Mouse (Mus musculus): ENCODE measurements at regions not wholly inside any gene's neighbourhood (a gene's known extent, or its start where the extent isn't known, plus 50 kb on each side); places are given as distances from the start of the nearest gene placed in this dataset.

GRCm38 (mm10) chr4:33599966-33600365 is 289.9 kb downstream of the Rngtt start:
- Histone ChIP-seq H3K27me3 (peaks cover 24% of the 10 kb centered on the region), H3K4me2 (replicated peaks) (no peak overlapping the region), H3K27ac (no peak overlapping the region), H3K4me3 (replicated peaks) (no peak overlapping the region), H3K4me1 (replicated peaks) (peaks cover 17% of the 10 kb centered on the region), H3K9me3 (no peaks in the 10 kb centered on the region; the same call in 1 of the 2 replicates), H3K9ac (replicated peaks) (no peak overlapping the region), H3K36me3 (no peaks in the 10 kb centered on the region)
- ATAC-seq, result no peak
- WGBS, result 50% methylated on average over 1 of the region's 1 CpGs

- WGBS, result 56% methylated on average over 6 of the region's 6 CpGs
Observed at GRCm38 (mm10) chr4:33600805-33601204, 290.7 kb downstream of the Rngtt start.

GRCm38 (mm10) chr4:33604636-33605035 is 294.5 kb downstream of the Rngtt start:
- ATAC-seq, result no peak
- H3K4me3 ChIP-seq (replicated peaks), result no peak overlapping the region
- H3K9me3 ChIP-seq, result no peaks in the 10 kb centered on the region; the same call in 1 of the 2 replicates
- WGBS, result 92% methylated on average over 5 of the region's 5 CpGs
- no peak overlapping the region for H3K27ac ChIP-seq
- no peak overlapping the region for H3K9ac ChIP-seq (replicated peaks)
- no peaks in the 10 kb centered on the region for H3K36me3 ChIP-seq
- H3K27me3 ChIP-seq, result peaks cover 7% of the 10 kb centered on the region
- peaks cover 8% of the 10 kb centered on the region for H3K4me1 ChIP-seq (replicated peaks)
- no peak overlapping the region for H3K4me2 ChIP-seq (replicated peaks)

More at GRCm38 (mm10) chr4:33600805-33601204, 290.7 kb downstream of the Rngtt start:
- H3K9me3 ChIP-seq, result no peaks in the 10 kb centered on the region; the same call in 1 of the 2 replicates
- no peak overlapping the region for H3K4me3 ChIP-seq (replicated peaks)
- peaks cover 23% of the 10 kb centered on the region for H3K27me3 ChIP-seq
- H3K4me2 ChIP-seq (replicated peaks), result no peak overlapping the region
- H3K27ac ChIP-seq, result no peak overlapping the region
- no peak for ATAC-seq
- H3K36me3 ChIP-seq, result no peaks in the 10 kb centered on the region
- H3K4me1 ChIP-seq (replicated peaks), result peaks cover 9% of the 10 kb centered on the region
- no peak overlapping the region for H3K9ac ChIP-seq (replicated peaks)

DNA sequence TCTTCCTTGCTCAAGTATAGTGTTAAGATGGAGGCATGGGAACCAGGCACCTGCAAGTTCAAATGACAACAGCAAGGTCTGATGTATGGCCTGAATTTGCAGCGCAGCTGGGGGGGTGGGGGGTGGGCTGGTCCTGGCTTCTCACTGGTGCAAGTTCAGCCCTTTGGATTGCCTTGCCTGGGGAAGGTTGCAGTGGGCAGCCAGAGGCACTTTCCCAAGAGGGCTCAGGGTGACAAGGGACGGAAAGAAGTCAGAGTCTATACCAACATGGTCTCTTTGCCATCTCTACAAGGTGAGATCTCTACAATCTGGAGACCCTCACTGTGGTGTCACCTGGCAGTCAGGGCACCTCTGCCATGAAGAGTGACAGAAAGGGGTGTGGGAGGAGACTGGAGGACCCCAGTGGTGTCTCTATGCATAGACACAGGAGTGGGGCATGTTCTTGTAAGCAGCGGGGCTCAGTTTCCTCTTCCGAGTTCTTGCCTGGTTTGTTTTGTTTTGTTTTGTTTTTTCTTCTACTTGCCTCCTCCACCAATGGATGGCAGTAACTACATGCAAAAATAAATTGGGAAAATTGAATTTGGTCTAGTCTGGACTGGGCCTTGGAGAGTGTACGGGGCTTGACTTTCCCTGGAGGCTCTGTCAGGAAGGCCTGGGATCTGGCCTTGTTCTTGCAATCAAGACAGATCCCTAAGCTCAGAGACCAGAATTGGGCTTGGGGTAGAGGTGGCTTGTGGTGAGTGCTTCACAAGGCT is 284.4 kb upstream of the Cnr1 start:
- peaks cover 17% of the 10 kb centered on the region for H3K4me1 ChIP-seq (replicated peaks)
- no peak overlapping the region for H3K4me2 ChIP-seq (replicated peaks)
- ATAC-seq, result 0 out of 2 replicates have a peak, but pooled peaks have one; percentile 37
- H3K9ac ChIP-seq (replicated peaks), result no peak overlapping the region
- no peak overlapping the region for H3K27ac ChIP-seq
- H3K4me3 ChIP-seq (replicated peaks), result no peak overlapping the region
- H3K9me3 ChIP-seq, result no peaks in the 10 kb centered on the region
- no peaks in the 10 kb centered on the region for H3K36me3 ChIP-seq
- H3K27me3 ChIP-seq, result no peaks in the 10 kb centered on the region
- 93% methylated on average over 5 of the region's 5 CpGs for WGBS

- no peak overlapping the region for H3K27ac ChIP-seq
- no peaks in the 10 kb centered on the region for H3K36me3 ChIP-seq
- peak; percentile 46; the same call in 1 of the 2 replicates for ATAC-seq
Observed at GRCm38 (mm10) chr4:33640576-33641255, 283.7 kb upstream of the Cnr1 start.

DNA sequence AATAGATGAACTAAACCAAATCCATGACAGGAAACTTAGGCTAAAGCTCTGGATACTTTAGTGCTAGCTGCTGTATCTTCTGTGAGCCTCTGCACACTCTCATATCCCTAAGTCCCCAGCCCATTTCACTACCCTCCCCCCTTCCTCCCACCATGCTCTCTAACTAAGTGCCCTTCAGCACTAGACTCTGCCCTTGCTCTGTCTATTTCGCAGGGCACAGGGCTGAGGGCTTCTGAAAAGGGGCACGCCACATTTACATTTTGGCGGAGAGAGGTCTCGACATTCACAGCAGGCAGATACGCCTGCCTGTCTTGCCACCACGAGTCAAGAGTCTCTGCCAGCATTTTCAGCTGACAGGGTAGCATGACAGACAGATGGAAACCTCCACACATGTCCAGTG is 282.5 kb upstream of the Cnr1 start:
- H3K27ac ChIP-seq, result no peak overlapping the region; the same call in 1 of the 2 replicates
- H3K9ac ChIP-seq (replicated peaks), result no peak overlapping the region; the same call in 1 of the 2 replicates

More at GRCm38 (mm10) chr4:33640576-33641255, 283.7 kb upstream of the Cnr1 start:
- Histone ChIP-seq H3K4me1 (replicated peaks) (peaks cover 17% of the 10 kb centered on the region), H3K4me2 (replicated peaks) (no peak overlapping the region), H3K4me3 (replicated peaks) (no peak overlapping the region), H3K9me3 (no peaks in the 10 kb centered on the region), H3K9ac (replicated peaks) (no peak overlapping the region), H3K27me3 (no peaks in the 10 kb centered on the region)
- WGBS, result 55% methylated on average over 11 of the region's 11 CpGs

GRCm38 (mm10) chr4:33642526-33642925 is 281.9 kb upstream of the Cnr1 start:
- Histone ChIP-seq H3K4me1 (replicated peaks) (peaks cover 17% of the 10 kb centered on the region), H3K27me3 (no peaks in the 10 kb centered on the region), H3K9ac (replicated peaks) (no peak overlapping the region), H3K4me2 (replicated peaks) (no peak overlapping the region), H3K9me3 (no peaks in the 10 kb centered on the region), H3K36me3 (no peaks in the 10 kb centered on the region), H3K27ac (no peak overlapping the region; the same call in 1 of the 2 replicates), H3K4me3 (replicated peaks) (no peak overlapping the region)
- peak; percentile 61; the same call in 1 of the 2 replicates for ATAC-seq
- WGBS, result 86% methylated on average over 13 of the region's 13 CpGs

More for the DNA sequence above, 282.5 kb upstream of the Cnr1 start:
- Histone ChIP-seq H3K36me3 (no peaks in the 10 kb centered on the region), H3K9me3 (no peaks in the 10 kb centered on the region), H3K4me2 (replicated peaks) (no peak overlapping the region), H3K4me3 (replicated peaks) (no peak overlapping the region), H3K4me1 (replicated peaks) (peaks cover 17% of the 10 kb centered on the region), H3K27me3 (no peaks in the 10 kb centered on the region)
- no peak for ATAC-seq
- WGBS, result 35% methylated on average over 6 of the region's 6 CpGs

DNA sequence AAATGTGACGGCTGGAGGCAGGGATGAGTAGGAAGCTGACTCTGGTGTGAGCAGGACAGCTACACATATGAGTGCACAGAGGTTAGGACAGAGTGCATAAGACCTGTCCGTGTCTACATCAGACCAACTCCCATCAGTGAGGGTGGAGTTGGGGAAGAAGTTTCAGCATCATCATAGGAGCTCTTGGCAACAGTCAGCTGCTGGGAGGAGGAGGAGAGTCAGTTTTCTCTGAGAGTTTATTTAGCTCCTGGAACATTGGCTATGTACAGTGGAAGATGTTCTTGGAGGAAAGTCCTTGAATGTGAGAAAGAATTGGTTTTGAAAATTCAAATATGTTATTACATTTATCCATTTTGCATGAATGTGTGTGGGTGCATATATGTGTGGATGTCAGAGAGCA is 279.2 kb upstream of the Cnr1 start:
- Histone ChIP-seq H3K27ac (no peak overlapping the region), H3K9me3 (no peaks in the 10 kb centered on the region), H3K27me3 (no peaks in the 10 kb centered on the region), H3K4me1 (replicated peaks) (peaks cover 17% of the 10 kb centered on the region), H3K36me3 (no peaks in the 10 kb centered on the region), H3K4me3 (replicated peaks) (no peak overlapping the region), H3K4me2 (replicated peaks) (no peak overlapping the region), H3K9ac (replicated peaks) (no peak overlapping the region)
- ATAC-seq, result no peak
- 87% methylated on average over 2 of the region's 2 CpGs for WGBS

DNA sequence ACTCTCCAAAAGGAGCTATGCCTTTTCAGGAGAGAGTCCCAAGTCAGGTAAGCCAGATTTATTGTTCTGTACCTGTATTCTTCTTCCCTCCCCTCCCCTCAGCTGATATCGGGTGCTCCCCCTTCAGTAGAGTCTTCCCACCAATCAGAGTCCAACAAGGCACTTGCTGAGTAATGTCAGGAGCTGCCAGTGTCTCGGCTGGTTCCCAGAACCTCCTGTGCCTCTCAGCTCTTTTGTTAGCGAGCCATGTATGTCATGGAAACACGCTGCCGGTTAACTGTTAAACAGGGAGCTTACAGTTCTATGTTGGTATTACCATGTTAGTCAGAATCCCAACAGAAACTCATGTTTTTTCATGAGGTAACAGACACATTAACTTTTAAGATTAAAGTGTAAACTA is 273.1 kb upstream of the Cnr1 start:
- H3K27me3 ChIP-seq, result no peaks in the 10 kb centered on the region
- no peaks in the 10 kb centered on the region for H3K36me3 ChIP-seq
- H3K4me1 ChIP-seq (replicated peaks), result no peaks in the 10 kb centered on the region
- no peak overlapping the region for H3K27ac ChIP-seq
- H3K9me3 ChIP-seq, result no peaks in the 10 kb centered on the region
- no peak overlapping the region for H3K9ac ChIP-seq (replicated peaks)
- H3K4me2 ChIP-seq (replicated peaks), result no peak overlapping the region
- no peak for ATAC-seq
- no peak overlapping the region for H3K4me3 ChIP-seq (replicated peaks)
- 77% methylated on average over 5 of the region's 5 CpGs for WGBS

GRCm38 (mm10) chr4:33659766-33660165 is 264.6 kb upstream of the Cnr1 start:
- WGBS, result 92% methylated on average over 14 of the region's 14 CpGs

GRCm38 (mm10) chr4:33660553-33660952 is 263.8 kb upstream of the Cnr1 start:
- no peak overlapping the region for H3K4me2 ChIP-seq (replicated peaks)
- no peaks in the 10 kb centered on the region for H3K27me3 ChIP-seq
- 88% methylated on average over 5 of the region's 5 CpGs for WGBS
- no peaks in the 10 kb centered on the region for H3K36me3 ChIP-seq
- no peak for ATAC-seq
- no peak overlapping the region for H3K27ac ChIP-seq
- no peaks in the 10 kb centered on the region for H3K9me3 ChIP-seq
- H3K4me3 ChIP-seq (replicated peaks), result no peak overlapping the region
- H3K9ac ChIP-seq (replicated peaks), result no peak overlapping the region
- peaks cover 19% of the 10 kb centered on the region for H3K4me1 ChIP-seq (replicated peaks)

More at GRCm38 (mm10) chr4:33659766-33660165, 264.6 kb upstream of the Cnr1 start:
- Histone ChIP-seq H3K9me3 (no peaks in the 10 kb centered on the region), H3K4me3 (replicated peaks) (no peak overlapping the region), H3K36me3 (no peaks in the 10 kb centered on the region), H3K27me3 (no peaks in the 10 kb centered on the region), H3K9ac (replicated peaks) (no peak overlapping the region), H3K4me2 (replicated peaks) (no peak overlapping the region), H3K27ac (no peak overlapping the region), H3K4me1 (replicated peaks) (peaks cover 19% of the 10 kb centered on the region)
- ATAC-seq, result no peak

GRCm38 (mm10) chr4:33661862-33662261 is 262.5 kb upstream of the Cnr1 start:
- no peak overlapping the region for H3K4me2 ChIP-seq (replicated peaks)
- 81% methylated on average over 3 of the region's 3 CpGs for WGBS

More at GRCm38 (mm10) chr4:33661862-33662261, 262.5 kb upstream of the Cnr1 start:
- no peak overlapping the region for H3K4me3 ChIP-seq (replicated peaks)
- H3K4me1 ChIP-seq (replicated peaks), result peaks cover 19% of the 10 kb centered on the region
- H3K9ac ChIP-seq (replicated peaks), result no peak overlapping the region
- no peak for ATAC-seq
- no peak overlapping the region for H3K27ac ChIP-seq
- H3K9me3 ChIP-seq, result no peaks in the 10 kb centered on the region
- no peaks in the 10 kb centered on the region for H3K27me3 ChIP-seq
- H3K36me3 ChIP-seq, result no peaks in the 10 kb centered on the region
